Mouse (Mus musculus) retina, embryonic 14.5 days (tissue): ENCODE results near the gene Anks6.
A peak's percentile ranks its signal among the peaks of the same experiment; 100 is the strongest.

Experiments used
- DNase-seq: peaks from one replicate; pipeline ENCODE4 v3.0.0-alpha.2; 2015; ENCODE audit warnings: low spot score

Anks6 gene

GRCm38 (mm10) chr4:47046974-47047373 lies 10.3 kb downstream of the Anks6 start:
- peak; percentile 53 for DNase-seq

- DNase-seq, result no peak
Measured at GRCm38 (mm10) chr4:47043866-47044265, 13.4 kb downstream of the Anks6 start.

- no peak for DNase-seq
Measured at GRCm38 (mm10) chr4:47039586-47039985, 17.6 kb downstream of the Anks6 start.

GRCm38 (mm10) chr4:47037321-47037657 lies 19.9 kb downstream of the Anks6 start:
- DNase-seq, result peak; percentile 89

- peak; percentile 52 for DNase-seq
Measured at GRCm38 (mm10) chr4:47036486-47037320, 20.5 kb downstream of the Anks6 start.

GRCm38 (mm10) chr4:47035536-47035935 lies 21.7 kb downstream of the Anks6 start:
- DNase-seq, result peak; percentile 28

GRCm38 (mm10) chr4:47032171-47032570 lies 25.1 kb downstream of the Anks6 start:
- no peak for DNase-seq

GRCm38 (mm10) chr4:47028791-47029190 lies 28.4 kb downstream of the Anks6 start:
- DNase-seq, result no peak

- no peak for DNase-seq
Measured at GRCm38 (mm10) chr4:47023949-47024348, 33.3 kb downstream of the Anks6 start.

- DNase-seq, result no peak
Measured at GRCm38 (mm10) chr4:47022804-47023603, 34.2 kb downstream of the Anks6 start.

- DNase-seq, result peak; percentile 65
Measured at GRCm38 (mm10) chr4:47020563-47020962, 36.7 kb downstream of the Anks6 start.

- no peak for DNase-seq
Measured at GRCm38 (mm10) chr4:47015156-47015555, 42.1 kb downstream of the Anks6 start.

GRCm38 (mm10) chr4:47012476-47012875 lies 44.8 kb downstream of the Anks6 start:
- DNase-seq, result no peak

GRCm38 (mm10) chr4:47010400-47011231 lies 46.6 kb downstream of the Anks6 start:
- no peak for DNase-seq

GRCm38 (mm10) chr4:47000626-47001395 lies 56.4 kb downstream of the Anks6 start:
- no peak for DNase-seq

- DNase-seq, result no peak
Measured at GRCm38 (mm10) chr4:46997969-46998368, 59.3 kb downstream of the Anks6 start.

- peak; percentile 84 for DNase-seq
Measured at GRCm38 (mm10) chr4:46992827-46993473, 64.3 kb downstream of the Anks6 start.

- DNase-seq, result peak; percentile 41
Measured at GRCm38 (mm10) chr4:46991959-46992316, 65.3 kb downstream of the Anks6 start.

- peak; percentile 43 for DNase-seq
Measured at GRCm38 (mm10) chr4:46991016-46991958, 65.9 kb downstream of the Anks6 start, which contains the start of gene Gabbr2. Gabbr2 (minus strand) TSS chr4:46991873.
